Mouse (Mus musculus) lung, embryonic 15.5 days (tissue): Measurements from ENCODE around the gene Rbm38. TPM values are rescaled to one million over a fixed set of nuclear protein-coding genes. Genes with fewer than 3 reads are reported as not detected.

Experiments used
- ATAC-seq: fragments of 200-750 bp; cut with Nextera tagmentation; 2 replicates; pipeline ENCODE4 v1.8.0; 2017; ENCODE audit warnings: moderate number of reproducible peaks, borderline replicate concordance; ENCODE audit not compliant: low FRiP score, low TSS enrichment; ENCODE audit errors: extremely low read depth
- H3K27ac ChIP-seq: fragments of 300-500 bp; sonication (generic); 2 replicates; pipeline ENCODE4 v1.5.1; 2015; ENCODE audit warnings: moderate library complexity, mild to moderate bottlenecking, inconsistent platforms
- H3K27me3 ChIP-seq: fragments of 300-500 bp; sonication (generic); 2 replicates; pipeline ENCODE4 v1.6.1; 2015; ENCODE audit warnings: inconsistent platforms
- H3K36me3 ChIP-seq: fragments of 300-500 bp; sonication (generic); 2 replicates; pipeline ENCODE4 v1.6.1; 2015; ENCODE audit warnings: inconsistent platforms
- H3K4me1 ChIP-seq: fragments of 300-500 bp; sonication (generic); 2 replicates; pipeline ENCODE4 v1.6.1; 2015; ENCODE audit warnings: inconsistent platforms
- H3K4me2 ChIP-seq: fragments of 300-500 bp; sonication (generic); 2 replicates; pipeline ENCODE4 v1.6.1; 2015; ENCODE audit warnings: inconsistent platforms, mild to moderate bottlenecking, moderate library complexity
- H3K4me3 ChIP-seq: fragments of 300-500 bp; sonication (generic); 2 replicates; pipeline ENCODE4 v1.5.1; 2015; ENCODE audit warnings: mild to moderate bottlenecking, inconsistent platforms
- H3K9ac ChIP-seq: fragments of 300-500 bp; sonication (generic); 2 replicates; pipeline ENCODE4 v1.6.1; 2015; ENCODE audit warnings: inconsistent platforms
- H3K9me3 ChIP-seq: fragments of 300-500 bp; sonication (generic); 2 replicates; pipeline ENCODE4 v1.6.1; 2016; ENCODE audit warnings: inconsistent platforms
- WGBS: fragments of 180-500 bp; shearing (Covaris S2); methylation state at CpG from one replicate; pipeline ENCODE4 v1.1.7; 2015; 5-methylcytosine and 5-hydroxymethylcytosine counted together
- polyA plus RNA-seq: library from polyadenylated mRNA; unstranded; fragments of >200 nt; fragmentation: Nextera tagmentation; extraction: Ambion mirVana; gene quantifications from 2 replicates; pipeline ENCODE4 v1.2.1, GENCODE M21; 2015

Rbm38 gene
- polyA plus RNA-seq, 1 experiment from 2014 or later, result 33.3 TPM

DNA sequence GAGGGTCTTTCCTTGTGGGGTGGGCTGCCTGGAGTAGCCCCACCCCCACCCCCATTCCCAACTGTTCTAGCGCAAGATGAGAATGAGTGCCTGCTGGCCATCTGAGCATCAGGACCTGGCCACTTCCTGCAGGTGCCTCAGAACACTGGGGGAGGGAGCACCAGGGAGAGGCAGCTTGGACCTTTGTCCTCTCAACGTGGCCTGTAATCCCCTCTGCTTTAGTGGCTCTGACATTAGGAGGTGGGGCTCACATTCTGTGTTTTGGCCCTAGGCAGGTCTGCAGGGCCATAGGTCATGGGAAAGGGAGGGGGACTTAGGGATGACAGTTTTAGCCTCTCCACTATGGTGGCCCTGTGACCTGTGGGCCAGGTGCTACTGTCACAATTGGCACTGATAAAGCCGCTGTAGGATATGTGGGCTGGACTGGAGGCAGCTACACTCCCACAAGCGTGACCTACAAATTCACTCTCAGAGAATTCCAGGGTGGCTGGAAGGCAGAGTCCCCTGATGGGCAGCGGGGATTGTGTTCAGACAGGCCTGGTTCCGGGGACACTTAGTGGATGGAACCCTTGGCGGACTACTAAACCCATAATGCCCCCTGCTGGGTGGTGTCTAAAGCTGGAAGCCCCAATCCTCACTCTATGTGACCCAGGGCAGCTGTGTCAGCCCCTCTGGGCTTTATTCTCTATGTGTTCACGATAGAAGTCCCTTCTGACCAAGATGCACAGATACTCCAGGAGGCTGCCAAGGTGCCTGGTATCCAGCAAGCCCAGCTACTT lies 30.5 kb downstream of the Rbm38 start:
- Histone ChIP-seq H3K4me3 (no peak overlapping the region), H3K9me3 (no peaks in the 10 kb centered on the region), H3K27ac (no peak overlapping the region), H3K4me1 (peaks cover 7% of the 10 kb centered on the region; the same call in 1 of the 2 replicates), H3K4me2 (no peak overlapping the region), H3K9ac (no peak overlapping the region), H3K36me3 (no peaks in the 10 kb centered on the region), H3K27me3 (no peaks in the 10 kb centered on the region)
- 49% methylated on average over 8 of the region's 8 CpGs for WGBS
- ATAC-seq, result no peak

DNA sequence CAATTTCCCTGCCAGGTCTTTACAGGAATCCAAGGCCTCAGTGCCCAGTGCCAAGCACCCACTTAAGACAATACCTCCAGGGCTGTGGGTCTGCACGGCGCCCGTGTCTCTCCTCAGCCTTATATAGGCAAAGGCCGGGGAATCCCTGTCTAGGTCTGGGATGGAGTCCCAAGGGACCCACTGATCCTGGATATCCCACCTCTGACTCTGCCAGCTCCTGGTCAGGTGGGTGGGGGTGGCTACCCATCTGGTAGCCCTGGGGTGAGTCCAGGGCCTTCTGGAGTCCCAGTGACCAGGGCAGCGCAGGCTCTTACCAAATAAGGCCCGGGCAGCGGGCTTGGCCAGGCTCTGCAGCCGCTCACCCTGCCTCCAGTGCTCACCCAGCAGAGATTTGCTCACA lies 32.6 kb downstream of the Rbm38 start:
- no peak overlapping the region for H3K4me3 ChIP-seq
- 81% methylated on average over 8 of the region's 8 CpGs for WGBS
- no peaks in the 10 kb centered on the region for H3K27me3 ChIP-seq
- no peaks in the 10 kb centered on the region for H3K9me3 ChIP-seq
- 0 out of 2 replicates have a peak, but pooled peaks cover 8% of the 10 kb centered on the region for H3K4me1 ChIP-seq
- ATAC-seq, result no peak
- H3K9ac ChIP-seq, result no peak overlapping the region
- H3K4me2 ChIP-seq, result no peak overlapping the region
- H3K36me3 ChIP-seq, result no peaks in the 10 kb centered on the region
- no peak overlapping the region for H3K27ac ChIP-seq

DNA sequence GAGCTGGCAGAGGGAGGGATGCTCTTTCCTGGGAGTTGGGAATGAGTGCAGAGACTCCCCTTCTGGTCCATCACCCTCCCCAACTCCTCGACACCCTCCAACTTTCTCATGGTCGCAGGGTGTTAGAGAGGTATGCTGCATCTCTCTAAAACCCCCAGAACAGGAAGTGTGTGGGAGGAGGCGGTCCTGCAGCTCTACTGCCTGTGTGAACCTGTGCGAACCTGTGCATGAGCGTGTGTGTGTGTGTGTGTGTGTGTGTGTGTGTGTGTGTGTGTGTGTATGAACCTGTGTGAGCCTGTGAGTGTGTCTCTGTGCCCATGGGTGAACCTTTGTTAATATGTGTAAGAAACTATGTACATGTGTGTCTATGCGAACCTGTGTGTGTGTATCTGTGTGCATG lies 33.5 kb downstream of the Rbm38 start:
- 57% methylated on average over 6 of the region's 6 CpGs for WGBS
- H3K4me3 ChIP-seq, result no peak overlapping the region
- no peak overlapping the region for H3K9ac ChIP-seq
- H3K36me3 ChIP-seq, result no peaks in the 10 kb centered on the region
- ATAC-seq, result no peak
- H3K4me2 ChIP-seq, result no peak overlapping the region
- H3K27me3 ChIP-seq, result no peaks in the 10 kb centered on the region
- H3K4me1 ChIP-seq, result 0 out of 2 replicates have a peak, but pooled peaks cover 8% of the 10 kb centered on the region
- H3K27ac ChIP-seq, result no peak overlapping the region
- no peaks in the 10 kb centered on the region for H3K9me3 ChIP-seq

- no peak overlapping the region for H3K4me3 ChIP-seq
- no peak overlapping the region for H3K9ac ChIP-seq
- 67% methylated on average over 10 of the region's 10 CpGs for WGBS
- H3K4me2 ChIP-seq, result no peak overlapping the region
- no peak for ATAC-seq
- H3K4me1 ChIP-seq, result peaks cover 18% of the 10 kb centered on the region; the same call in 1 of the 2 replicates
- no peaks in the 10 kb centered on the region for H3K36me3 ChIP-seq
- H3K27me3 ChIP-seq, result no peaks in the 10 kb centered on the region
- no peaks in the 10 kb centered on the region for H3K9me3 ChIP-seq
- no peak overlapping the region for H3K27ac ChIP-seq
Measured at GRCm38 (mm10) chr2:173056303-173056881, 36.1 kb downstream of the Rbm38 start.

DNA sequence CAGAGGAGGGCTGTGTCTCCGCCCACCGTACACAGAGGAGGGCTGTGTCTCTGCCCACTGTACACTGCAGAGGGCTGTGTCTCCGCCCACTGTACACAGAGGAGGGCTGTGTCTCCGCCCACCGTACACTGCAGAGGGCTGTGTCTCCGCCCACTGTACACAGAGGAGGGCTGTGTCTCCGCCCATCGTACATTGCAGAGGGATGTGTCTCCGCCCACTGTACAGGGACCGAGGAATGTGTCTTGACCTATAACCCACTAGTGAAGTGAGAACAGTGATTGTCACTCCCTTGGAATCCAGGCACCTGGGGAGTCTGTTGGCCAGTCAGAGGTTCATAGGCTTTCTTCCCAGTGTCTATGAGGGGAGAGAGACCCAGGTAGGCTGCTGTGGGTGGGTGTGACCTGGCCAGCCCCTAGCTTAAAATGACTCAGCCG lies 36.6 kb downstream of the Rbm38 start:
- H3K27ac ChIP-seq, result no peak overlapping the region
- peak; percentile 28; the same call in 1 of the 2 replicates for ATAC-seq
- 60% methylated on average over 11 of the region's 11 CpGs for WGBS

DNA sequence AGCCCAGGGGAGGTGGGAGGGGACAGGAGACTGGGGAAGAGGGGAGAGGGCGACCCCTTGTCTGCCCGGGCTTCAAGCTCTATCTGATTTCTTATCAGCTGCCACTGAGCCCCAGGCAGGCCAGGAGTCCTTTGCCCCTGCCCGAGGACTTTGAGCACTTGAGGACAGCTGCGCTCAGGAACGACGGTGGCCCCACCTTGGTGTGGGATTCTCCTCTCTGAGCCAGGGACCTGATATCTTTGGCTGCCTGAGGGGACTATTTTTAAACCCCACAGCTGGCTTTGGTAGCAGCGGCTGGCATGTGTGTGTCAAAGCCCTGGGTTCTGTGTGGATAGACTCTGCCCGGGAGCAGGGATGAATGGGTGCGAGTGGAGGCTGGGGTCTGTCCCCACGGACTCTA lies 37.3 kb downstream of the Rbm38 start:
- Histone ChIP-seq H3K36me3 (no peaks in the 10 kb centered on the region), H3K4me3 (no peak overlapping the region), H3K4me2 (no peak overlapping the region), H3K4me1 (peaks cover 18% of the 10 kb centered on the region; the same call in 1 of the 2 replicates), H3K27ac (no peak overlapping the region), H3K27me3 (no peaks in the 10 kb centered on the region), H3K9me3 (no peaks in the 10 kb centered on the region), H3K9ac (no peak overlapping the region)
- WGBS, result 29% methylated on average over 10 of the region's 10 CpGs
- ATAC-seq, result no peak

More for the DNA sequence above, 36.6 kb downstream of the Rbm38 start:
- Histone ChIP-seq H3K4me3 (no peak overlapping the region), H3K4me2 (no peak overlapping the region), H3K4me1 (peaks cover 18% of the 10 kb centered on the region; the same call in 1 of the 2 replicates), H3K9ac (no peak overlapping the region), H3K27me3 (no peaks in the 10 kb centered on the region), H3K9me3 (no peaks in the 10 kb centered on the region), H3K36me3 (no peaks in the 10 kb centered on the region)

DNA sequence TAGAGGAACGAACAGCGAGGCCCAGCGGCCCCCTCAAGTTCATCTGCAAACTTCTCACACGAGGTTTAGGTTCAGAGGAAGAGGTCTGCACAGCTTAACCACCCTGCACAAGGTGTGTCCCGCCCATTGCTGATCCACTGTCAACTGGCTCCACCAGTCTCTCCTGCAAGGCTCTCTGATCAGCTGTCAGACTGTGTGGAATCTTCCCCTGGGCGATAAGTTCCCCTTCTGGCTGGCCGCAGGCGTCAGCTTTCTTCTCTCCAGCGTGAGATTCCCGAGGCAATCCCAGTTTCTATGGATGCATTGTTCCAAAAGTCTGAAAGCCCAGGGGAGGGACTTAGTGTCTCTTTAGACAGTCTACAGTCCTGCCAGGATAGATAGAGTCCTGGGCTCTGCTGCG lies 38.0 kb downstream of the Rbm38 start:
- H3K27ac ChIP-seq, result no peak overlapping the region
- H3K4me1 ChIP-seq, result peaks cover 18% of the 10 kb centered on the region; the same call in 1 of the 2 replicates
- H3K9me3 ChIP-seq, result no peaks in the 10 kb centered on the region
- H3K4me3 ChIP-seq, result no peak overlapping the region
- no peaks in the 10 kb centered on the region for H3K27me3 ChIP-seq
- no peaks in the 10 kb centered on the region for H3K36me3 ChIP-seq
- no peak for ATAC-seq
- no peak overlapping the region for H3K9ac ChIP-seq
- H3K4me2 ChIP-seq, result no peak overlapping the region
- WGBS, result 42% methylated on average over 11 of the region's 11 CpGs

GRCm38 (mm10) chr2:173060450-173060849 lies 40.2 kb downstream of the Rbm38 start:
- no peak for ATAC-seq
- Histone ChIP-seq H3K27ac (no peak overlapping the region), H3K4me1 (peaks cover 18% of the 10 kb centered on the region; the same call in 1 of the 2 replicates), H3K4me3 (no peak overlapping the region), H3K4me2 (no peak overlapping the region), H3K27me3 (no peaks in the 10 kb centered on the region), H3K9ac (no peak overlapping the region), H3K36me3 (no peaks in the 10 kb centered on the region), H3K9me3 (no peaks in the 10 kb centered on the region)
- 51% methylated on average over 9 of the region's 9 CpGs for WGBS

GRCm38 (mm10) chr2:173061443-173062351 lies 41.4 kb downstream of the Rbm38 start:
- H3K36me3 ChIP-seq, result no peaks in the 10 kb centered on the region
- H3K9ac ChIP-seq, result no peak overlapping the region
- no peak overlapping the region for H3K27ac ChIP-seq
- no peaks in the 10 kb centered on the region for H3K27me3 ChIP-seq
- WGBS, result 61% methylated on average over 15 of the region's 15 CpGs
- H3K4me3 ChIP-seq, result no peak overlapping the region
- peaks cover 18% of the 10 kb centered on the region; the same call in 1 of the 2 replicates for H3K4me1 ChIP-seq
- no peak for ATAC-seq
- H3K4me2 ChIP-seq, result no peak overlapping the region
- H3K9me3 ChIP-seq, result no peaks in the 10 kb centered on the region

DNA sequence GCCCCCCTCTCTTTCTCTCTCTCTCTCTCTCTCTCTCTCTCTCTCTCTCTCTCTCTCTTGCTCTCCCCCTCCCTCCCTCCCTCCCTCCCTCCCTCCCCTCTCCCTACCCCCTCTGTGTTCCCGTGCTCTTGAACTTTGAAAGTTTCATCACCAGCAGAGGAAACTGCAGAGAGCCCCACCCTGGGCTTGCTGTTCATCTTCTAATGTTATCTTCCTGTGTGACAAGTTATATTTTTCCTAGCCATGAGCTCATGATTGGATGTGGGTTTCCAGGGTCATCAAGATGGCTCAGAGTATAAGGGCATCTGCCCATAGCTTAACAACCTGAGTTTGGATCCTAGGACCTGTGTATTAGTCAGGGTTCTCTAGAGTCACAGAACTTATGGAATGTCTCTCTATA lies 42.9 kb downstream of the Rbm38 start:
- H3K4me1 ChIP-seq, result peaks cover 10% of the 10 kb centered on the region; the same call in 1 of the 2 replicates
- no peak overlapping the region for H3K9ac ChIP-seq
- no peak for ATAC-seq
- H3K36me3 ChIP-seq, result no peaks in the 10 kb centered on the region
- no peak overlapping the region for H3K4me3 ChIP-seq
- H3K9me3 ChIP-seq, result no peaks in the 10 kb centered on the region
- H3K27me3 ChIP-seq, result no peaks in the 10 kb centered on the region
- no peak overlapping the region for H3K4me2 ChIP-seq
- H3K27ac ChIP-seq, result no peak overlapping the region
- WGBS, result 60% methylated on average over 1 of the region's 1 CpGs

DNA sequence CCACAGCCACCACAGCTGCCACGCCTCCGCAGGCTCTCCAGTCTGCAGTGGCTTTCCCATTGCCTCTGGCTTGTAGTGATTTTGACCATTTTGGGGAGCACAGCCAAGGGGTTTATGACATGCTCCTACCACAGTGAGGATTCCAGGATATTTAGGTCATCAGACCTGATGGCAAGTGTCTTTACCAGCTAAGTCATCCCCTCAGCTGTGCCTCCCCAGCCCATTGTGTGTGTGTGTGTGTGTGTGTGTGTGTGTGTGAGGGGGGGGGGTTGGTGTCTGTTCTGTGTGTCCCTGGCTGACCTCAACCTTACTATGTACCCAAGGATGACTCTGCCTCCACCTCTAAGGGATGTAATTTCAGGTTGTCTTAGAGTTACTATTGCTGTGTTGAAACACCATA lies 44.6 kb downstream of the Rbm38 start:
- no peak overlapping the region for H3K9ac ChIP-seq
- H3K36me3 ChIP-seq, result no peaks in the 10 kb centered on the region
- no peak overlapping the region for H3K4me3 ChIP-seq
- H3K4me2 ChIP-seq, result no peak overlapping the region
- H3K27me3 ChIP-seq, result no peaks in the 10 kb centered on the region
- H3K4me1 ChIP-seq, result peaks cover 10% of the 10 kb centered on the region; the same call in 1 of the 2 replicates
- no peak for ATAC-seq
- no peak overlapping the region for H3K27ac ChIP-seq
- 97% methylated on average over 2 of the region's 2 CpGs for WGBS
- no peaks in the 10 kb centered on the region for H3K9me3 ChIP-seq
